Mouse (Mus musculus): ENCODE results near the gene Plaur.

- TF ChIP-seq POLR2A (IDR thresholded peaks at IDR 0.05; ENCODE audit: borderline replicate concordance, insufficient read depth, low read length) (no peak), CTCF (IDR thresholded peaks at IDR 0.05; ENCODE audit: borderline replicate concordance, insufficient read depth, low read depth, low read length) (no peak)
These were observed 15.5 kb upstream of the Plaur start for GRCm38 (mm10) chr7:24446697-24447340.
